8 mouse cellular contexts compared by ENCODE assay signal in the genomic region with DNA sequence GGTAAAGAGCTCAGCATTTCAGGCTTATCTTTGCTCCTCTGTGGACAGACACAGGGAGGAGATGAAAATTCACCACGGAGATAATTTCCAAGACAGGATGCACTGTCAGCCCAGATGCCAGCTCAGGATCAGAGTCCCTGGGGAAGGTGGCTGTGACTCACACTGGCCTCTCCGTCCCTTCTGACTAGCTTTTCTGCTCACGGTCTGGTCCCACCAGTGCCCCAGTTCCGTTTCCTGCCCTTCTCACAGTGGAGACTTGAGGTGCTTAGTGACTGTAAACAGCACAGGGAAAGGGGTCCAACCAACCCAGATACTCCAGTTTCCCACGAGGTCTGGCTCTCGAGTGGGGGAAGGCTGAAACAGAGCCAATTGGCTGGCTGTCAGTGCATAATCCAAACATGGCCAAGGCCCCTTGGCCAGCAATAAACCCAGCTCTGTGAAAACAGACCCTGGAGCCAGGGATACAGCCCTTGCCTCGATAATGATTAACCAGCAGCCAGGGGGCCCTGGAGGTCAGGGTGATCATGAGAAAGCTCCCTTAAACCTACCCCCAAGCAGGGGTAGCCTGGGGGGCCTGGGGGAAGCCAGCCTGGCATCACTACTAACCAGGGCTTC.
DNase-seq lines count a peak whose midpoint lies in the region; ATAC-seq and TF ChIP-seq lines count a peak whose summit lies in the region.

No protein-coding gene starts in this region.

- no peak overlapping the region for H3K9ac ChIP-seq in heart, embryonic 11.5 days (ENCODE audit: low read depth, low read length)

- no peaks in the 10 kb centered on the region for H3K36me3 ChIP-seq in heart, embryonic 11.5 days (ENCODE audit: control insufficient read depth, insufficient read depth, low read length)
- no peaks in the 10 kb centered on the region for H3K36me3 ChIP-seq in kidney, adult 2 months (ENCODE audit: control insufficient read depth, insufficient read depth, low read length)

- H3K4me2 ChIP-seq in heart, embryonic 11.5 days: no peak overlapping the region

- WGBS in heart, embryonic 11.5 days (ENCODE audit: insufficient replicate concordance): 35% methylated on average over 7 of the region's 7 CpGs
- 11% methylated on average over 7 of the region's 7 CpGs for WGBS in kidney, adult 2 months

- no peak overlapping the region for H3K4me3 ChIP-seq in heart, embryonic 11.5 days (ENCODE audit: low read depth, low read length)
- H3K4me3 ChIP-seq in kidney, adult 2 months (ENCODE audit: insufficient read depth, low read depth, low read length): no peak overlapping the region

- no peaks in the 10 kb centered on the region for H3K9me3 ChIP-seq in heart, embryonic 11.5 days (replicated peaks; ENCODE audit: control insufficient read depth, low read length)

- TF ChIP-seq POLR2A in kidney, adult 2 months (IDR thresholded peaks at IDR 0.05; ENCODE audit: low read depth, low read length): no peak

- H3K27ac ChIP-seq in heart, embryonic 11.5 days (ENCODE audit: low read depth, low read length): peak overlapping the region; percentile 57; the same call in 1 of the 2 replicates
- H3K27ac ChIP-seq in kidney, adult 2 months (ENCODE audit: insufficient read depth, low read depth, low read length): peak overlapping the region; percentile 31

- ATAC-seq in heart, embryonic 11.5 days (replicated peaks; ENCODE audit: insufficient number of reproducible peaks, low FRiP score, low TSS enrichment): peak; percentile 11; the same call in 1 of the 2 replicates

- no peaks in the 10 kb centered on the region for H3K27me3 ChIP-seq in heart, embryonic 11.5 days (ENCODE audit: control insufficient read depth, insufficient read depth, low read length)
- no peaks in the 10 kb centered on the region for H3K27me3 ChIP-seq in kidney, adult 2 months (replicated peaks; ENCODE audit: control insufficient read depth, insufficient read depth, low read length)

- DNase-seq in heart, adult 8-10 months (ENCODE audit: low spot score): no peak
- DNase-seq in adipocyte (ENCODE audit: low spot score): peak; percentile 51
- DNase-seq in kidney, adult 2 months: peak; percentile 81
- peak; percentile 49 to 66 for DNase-seq in lung, adult 18-20 months
- DNase-seq in yolk sac, embryonic 10.5 days (ENCODE audit: low spot score): peak; percentile 88
- DNase-seq in T-cell, adult 2 months (ENCODE audit: low spot score): no peak
- no peak for DNase-seq in embryo, embryonic 11 days

- H3K4me1 ChIP-seq in heart, embryonic 11.5 days (ENCODE audit: control insufficient read depth, insufficient read depth, low read length): peaks cover 11% of the 10 kb centered on the region
- H3K4me1 ChIP-seq in kidney, adult 2 months (ENCODE audit: control insufficient read depth, insufficient read depth, low read length): peaks cover 13% of the 10 kb centered on the region

- TF ChIP-seq CTCF in kidney, adult 2 months (conservative IDR thresholded peaks at IDR 0.05; ENCODE audit: insufficient read depth, insufficient read length, low read depth, low read length): no peak

Comparison
In these comparisons a context has a peak if more than half of its experiments do, and no peak if none do; other contexts are left out.
1. DNase-seq: peak in adipocyte (single experiment), kidney, adult 2 months (single experiment), lung, adult 18-20 months (2 of 2) and yolk sac, embryonic 10.5 days (single experiment); none in heart, adult 8-10 months (single experiment), T-cell, adult 2 months (single experiment) and embryo, embryonic 11 days (single experiment).